Mouse (Mus musculus) cerebral cortex, adult 2 months (tissue): ENCODE measurements around the gene Hcn2.

Experiments used
- WGBS: fragments of 180-500 bp; shearing (Covaris S2); methylation state at CpG from one replicate; pipeline ENCODE4 v1.1.7; 2018; 5-methylcytosine and 5-hydroxymethylcytosine counted together

The Hcn2 gene

DNA sequence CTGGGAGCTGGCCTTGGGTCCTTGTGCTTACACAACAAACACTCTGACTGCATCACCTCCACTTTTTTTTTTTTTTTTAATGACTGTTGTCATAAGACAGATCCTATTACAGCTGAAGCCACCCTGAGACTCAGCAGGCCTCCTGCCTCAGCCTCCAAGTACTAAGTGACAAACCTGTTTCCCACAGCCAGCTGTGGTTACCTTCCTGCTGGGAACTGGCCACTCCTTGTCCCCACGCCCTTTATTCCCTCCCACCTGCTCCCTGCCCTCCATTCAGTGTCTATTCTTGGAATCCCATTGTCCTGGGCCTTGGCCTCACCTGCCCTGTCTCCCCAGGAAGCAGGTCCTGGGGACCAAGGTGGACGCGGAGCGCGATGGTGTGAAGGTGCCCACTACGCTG, 28.9 kb upstream of the Hcn2 start:
- WGBS: 92% methylated on average over 6 of the region's 6 CpGs

DNA sequence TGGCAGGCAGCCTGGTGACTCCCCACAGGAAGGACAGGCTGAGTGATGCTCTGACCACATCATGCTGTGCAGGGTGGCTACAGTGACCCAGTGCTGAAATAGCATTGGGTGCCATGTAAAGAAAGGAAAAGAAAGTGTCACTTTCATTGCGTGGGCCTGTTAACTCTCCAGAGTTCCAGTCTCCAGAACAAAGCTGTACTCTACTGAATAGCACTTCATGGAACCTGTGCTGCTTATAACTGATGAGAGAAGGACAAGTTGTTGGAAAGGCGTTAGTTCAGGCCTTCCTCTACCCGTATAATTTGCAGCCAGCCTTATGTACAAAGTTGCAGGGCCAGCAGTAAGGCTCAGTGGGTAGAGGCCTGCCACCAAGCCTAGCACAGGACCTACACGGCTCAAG, 27.7 kb upstream of the Hcn2 start, which contains the start of gene Gzmm:
Gzmm (plus strand) TSS at position 301 of the 400 bp plus-strand sequence.
- WGBS: 68% methylated on average over 4 of the region's 4 CpGs

DNA sequence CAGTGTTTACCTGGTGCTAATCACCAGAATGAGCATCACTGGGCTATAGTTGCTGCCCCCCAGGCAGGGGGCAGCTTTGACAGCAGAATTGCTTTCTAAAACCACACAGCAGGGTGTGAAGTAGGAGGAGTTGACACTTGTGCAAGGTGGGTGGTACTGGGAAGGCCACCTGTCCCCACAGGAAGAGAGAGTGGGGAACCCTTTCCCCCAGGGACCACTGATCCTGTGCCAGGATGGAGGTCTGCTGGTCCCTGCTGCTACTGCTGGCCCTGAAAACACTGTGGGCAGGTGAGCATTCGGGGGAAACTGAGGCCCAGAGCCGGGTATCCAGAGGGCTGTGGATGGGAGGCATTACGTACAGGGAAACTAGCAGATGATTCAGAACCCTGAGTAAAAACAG, 27.3 kb upstream of the Hcn2 start:
- WGBS: 88% methylated on average over 3 of the region's 3 CpGs

DNA sequence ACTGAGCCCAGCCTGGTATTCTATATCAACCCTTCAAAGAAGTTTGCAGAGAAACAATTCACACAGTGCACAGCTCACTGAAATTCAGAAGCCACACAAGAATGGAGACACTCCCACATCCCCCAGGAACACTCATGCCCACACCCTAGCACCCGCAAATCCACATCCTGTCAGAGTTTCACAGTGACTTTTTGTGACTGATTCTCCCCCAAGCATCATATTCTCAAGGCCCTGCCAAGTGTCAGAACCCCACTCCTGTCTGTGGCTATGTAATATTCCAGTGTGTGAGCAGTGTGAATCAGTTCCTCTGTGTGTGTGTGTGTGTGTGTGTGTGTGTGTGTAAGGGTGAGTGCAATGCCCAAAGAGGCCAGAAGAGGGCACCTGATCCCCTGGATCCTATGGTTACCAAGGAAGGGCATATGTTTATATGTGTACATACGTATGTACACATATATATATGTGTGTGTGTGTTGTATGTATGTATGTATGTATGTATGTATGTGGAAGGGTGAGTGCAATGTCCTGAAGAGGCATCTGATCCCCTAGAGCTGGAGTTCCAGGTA, 24.4 kb upstream of the Hcn2 start:
- 89% methylated on average over 2 of the region's 2 CpGs for WGBS

DNA sequence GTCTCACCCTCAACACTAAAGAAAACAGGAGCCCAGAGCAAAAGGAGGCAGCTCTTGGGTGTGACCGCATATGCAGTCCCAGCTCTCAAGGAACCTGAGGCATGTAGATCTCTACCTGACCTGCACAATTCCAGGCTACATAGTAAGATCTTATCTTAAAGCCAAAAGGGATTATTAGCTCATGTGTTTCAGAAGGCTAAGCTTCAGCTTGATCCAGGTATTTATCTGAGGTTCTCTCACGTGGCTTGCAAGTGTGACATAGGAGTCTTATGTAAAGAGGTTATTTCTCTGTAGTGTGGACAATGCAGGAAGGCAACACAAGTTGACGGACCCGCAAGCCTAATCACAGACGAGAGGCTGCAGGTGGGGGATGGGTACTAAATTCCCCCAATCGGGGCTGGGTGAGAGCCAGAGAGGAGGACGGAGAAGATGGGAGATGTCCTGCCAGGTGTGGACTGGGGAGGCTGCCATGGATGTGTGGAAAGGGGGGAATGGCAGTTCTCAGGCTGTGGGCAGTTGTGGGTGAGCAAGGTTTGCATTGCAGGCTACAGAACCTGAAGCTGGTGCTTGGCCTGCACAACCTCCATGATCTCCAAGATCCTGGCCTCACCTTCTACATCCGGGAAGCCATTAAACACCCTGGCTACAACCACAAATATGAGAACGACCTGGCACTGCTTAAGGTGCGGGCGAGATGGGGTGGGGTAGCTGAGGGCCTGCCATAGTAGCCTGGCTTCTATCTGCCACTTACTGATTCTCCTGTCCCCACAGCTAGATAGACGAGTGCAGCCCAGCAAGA, 22.7 kb upstream of the Hcn2 start:
- 80% methylated on average over 12 of the region's 12 CpGs for WGBS

DNA sequence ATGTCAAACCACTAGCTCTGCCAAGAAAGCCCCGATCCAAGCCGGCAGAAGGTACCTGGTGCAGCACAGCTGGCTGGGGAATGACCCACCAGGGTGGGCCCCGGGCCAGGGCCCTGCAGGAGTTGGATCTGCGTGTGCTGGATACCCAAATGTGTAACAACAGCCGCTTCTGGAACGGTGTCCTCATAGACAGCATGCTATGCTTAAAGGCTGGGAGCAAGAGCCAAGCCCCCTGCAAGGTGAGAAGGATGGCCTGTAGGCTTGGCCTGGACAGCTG, 22.1 kb upstream of the Hcn2 start:
- 76% methylated on average over 6 of the region's 6 CpGs for whole genome bisulfite sequencing

DNA sequence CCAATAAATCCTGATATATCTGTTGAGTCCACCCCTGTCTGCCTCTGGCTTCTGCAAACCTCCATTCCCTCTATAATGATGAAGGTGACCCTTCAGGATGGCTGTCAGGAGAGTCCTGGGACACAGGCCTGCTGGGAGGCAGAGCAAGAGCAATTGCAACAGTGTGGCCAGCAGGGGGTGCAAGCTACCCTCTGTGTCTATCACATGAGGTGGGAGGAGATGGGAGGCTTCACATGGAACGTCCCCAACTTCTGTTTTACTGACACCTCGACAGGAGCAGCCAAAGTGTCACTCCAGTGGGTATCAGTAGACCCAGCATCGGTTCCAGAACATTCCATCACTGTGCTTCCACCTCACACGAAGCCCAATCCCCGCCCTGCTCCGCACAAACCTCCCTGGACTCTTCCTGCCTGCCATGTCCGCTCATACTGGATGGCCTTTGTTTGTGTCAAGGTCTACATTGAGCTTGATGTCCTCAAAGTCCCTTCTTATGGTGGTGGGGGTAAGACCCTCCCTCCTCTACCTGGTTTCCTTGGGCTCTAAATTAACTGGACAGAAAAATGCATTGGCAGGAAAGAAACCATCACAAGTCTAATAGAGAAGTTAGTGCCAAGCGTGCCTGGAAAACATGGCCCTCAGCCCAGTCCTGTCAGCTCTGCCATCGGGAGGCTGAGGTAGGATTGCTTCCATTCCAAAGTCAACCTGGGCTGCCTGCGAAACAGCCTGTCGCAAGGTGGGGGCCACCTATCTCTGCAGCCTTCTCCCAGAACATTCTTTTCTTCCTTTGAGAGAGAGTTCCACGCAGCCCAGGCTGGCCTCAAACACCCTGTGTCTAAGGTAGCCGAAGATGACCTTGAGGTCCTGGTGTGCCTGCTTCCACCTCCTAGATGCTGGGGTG, 21.0 kb upstream of the Hcn2 start:
- WGBS: 49% methylated on average over 13 of the region's 13 CpGs

DNA sequence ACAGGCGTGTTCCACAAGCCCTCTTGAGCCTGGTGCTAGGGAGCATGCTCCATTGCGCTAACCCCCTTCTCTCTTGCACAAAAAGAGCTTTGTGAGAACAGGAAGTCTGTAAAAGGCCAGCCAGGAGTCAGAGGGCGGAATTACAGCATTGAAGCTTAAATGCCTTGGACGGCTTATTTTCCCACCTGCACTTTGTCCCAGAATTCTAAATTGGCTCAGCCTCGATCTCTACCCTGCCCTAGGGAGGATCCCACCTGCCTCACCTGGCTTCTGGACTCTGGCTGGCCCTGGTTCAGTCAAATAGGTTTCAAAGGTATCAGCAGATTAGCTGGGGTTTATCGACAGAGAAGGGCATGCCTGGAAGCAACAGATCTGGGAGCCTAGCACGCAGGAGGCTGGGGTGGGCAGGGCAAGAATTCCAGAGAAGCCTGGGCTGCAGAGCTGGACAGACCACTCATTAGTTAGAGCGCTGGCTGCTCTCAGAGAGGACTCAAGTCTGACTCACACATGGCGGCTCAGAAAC, 20.2 kb upstream of the Hcn2 start:
- WGBS: 60% methylated on average over 9 of the region's 9 CpGs

DNA sequence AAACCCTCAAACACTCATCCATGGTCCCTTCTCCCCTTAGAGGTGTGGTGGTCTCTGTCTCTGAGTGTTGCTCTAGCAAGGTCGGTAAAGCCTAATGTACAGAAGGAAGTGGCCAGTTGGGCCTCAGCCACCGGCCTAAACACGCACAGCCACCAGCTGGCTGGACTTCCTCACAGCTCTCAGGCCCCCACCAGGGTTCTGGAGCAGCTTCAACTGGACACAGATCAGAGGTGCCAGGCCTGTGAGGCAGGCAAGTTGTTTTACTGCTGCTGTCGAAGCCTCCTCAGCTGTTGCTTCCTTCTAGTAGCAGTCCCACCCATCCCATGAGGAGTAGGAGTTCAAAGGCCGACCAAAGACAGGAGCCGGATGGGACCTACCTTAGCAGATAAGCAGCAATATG, 18.5 kb upstream of the Hcn2 start:
- WGBS: 62% methylated on average over 6 of the region's 6 CpGs

DNA sequence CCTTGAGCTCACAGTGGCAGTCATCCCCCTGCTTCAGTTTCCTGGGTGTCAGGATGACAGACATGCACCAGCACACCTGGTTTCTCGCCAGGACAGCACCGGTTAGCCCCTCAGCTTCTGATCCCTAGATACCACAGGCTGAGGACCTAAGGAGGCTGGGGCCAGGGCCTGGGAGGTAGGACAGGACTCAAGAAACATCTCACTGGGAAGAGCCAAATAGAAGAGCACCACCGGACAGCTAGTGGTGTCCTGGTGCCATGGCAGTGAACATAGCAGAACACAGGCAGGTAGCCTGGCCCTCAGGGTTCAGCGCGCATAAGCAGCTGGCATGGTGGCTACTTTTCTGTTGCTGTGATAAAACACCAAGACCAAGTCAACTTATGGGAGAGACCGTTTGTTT, 18.0 kb upstream of the Hcn2 start:
- 90% methylated on average over 6 of the region's 6 CpGs for WGBS

DNA sequence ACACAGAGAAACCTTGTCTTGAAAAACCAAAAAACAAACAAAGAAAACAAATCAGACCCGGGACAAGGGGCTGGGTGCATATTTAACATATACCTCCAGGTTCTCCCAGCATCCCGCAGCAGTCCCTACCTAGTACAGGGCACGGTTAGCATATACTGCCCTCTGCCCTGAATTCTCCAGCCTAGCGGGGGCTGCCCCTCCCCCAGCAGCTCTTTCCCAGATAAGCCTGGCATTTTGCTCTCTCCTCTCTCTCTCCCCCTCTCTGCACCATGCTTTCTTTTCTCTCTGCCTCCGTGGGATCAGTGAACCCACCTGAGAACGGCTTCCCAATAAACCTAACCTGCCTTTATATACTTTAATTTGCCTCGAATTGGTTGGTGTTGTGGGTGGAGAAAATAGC, 15.8 kb upstream of the Hcn2 start:
- 52% methylated on average over 7 of the region's 7 CpGs for WGBS

DNA sequence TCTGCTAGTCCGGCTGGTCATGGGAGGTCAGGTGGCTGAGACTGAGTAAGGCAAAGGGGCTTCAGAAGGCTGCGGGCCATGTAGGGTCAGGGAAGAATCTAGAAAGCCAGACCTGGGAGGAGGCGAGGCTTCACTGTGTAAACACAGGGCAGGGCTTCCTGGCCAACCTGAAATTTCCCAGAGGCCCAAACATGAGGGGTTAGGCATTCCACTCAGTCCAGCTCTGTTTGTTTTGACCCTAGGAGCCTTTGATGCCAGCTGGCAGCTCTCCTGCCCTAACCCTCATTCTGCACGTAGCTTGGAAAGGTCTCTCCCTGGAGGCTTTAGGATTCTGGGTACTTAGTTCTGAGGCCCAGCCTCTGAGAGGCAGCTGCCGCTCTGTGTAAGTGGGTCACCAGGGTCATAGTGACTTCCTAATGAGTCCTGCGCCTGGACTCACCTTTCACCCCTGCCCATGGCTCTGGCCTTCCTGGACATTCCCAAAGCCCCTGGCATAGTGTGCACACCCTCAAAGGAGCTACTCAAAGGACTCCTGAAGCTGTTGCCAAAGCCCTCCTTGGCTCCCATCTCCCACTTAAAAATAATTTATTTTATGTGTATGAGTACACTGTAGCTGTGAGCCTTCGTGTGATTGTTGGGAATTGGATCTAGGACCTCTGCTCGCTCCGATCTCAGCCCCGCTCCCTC, 14.8 kb upstream of the Hcn2 start:
- 63% methylated on average over 10 of the region's 10 CpGs for WGBS

DNA sequence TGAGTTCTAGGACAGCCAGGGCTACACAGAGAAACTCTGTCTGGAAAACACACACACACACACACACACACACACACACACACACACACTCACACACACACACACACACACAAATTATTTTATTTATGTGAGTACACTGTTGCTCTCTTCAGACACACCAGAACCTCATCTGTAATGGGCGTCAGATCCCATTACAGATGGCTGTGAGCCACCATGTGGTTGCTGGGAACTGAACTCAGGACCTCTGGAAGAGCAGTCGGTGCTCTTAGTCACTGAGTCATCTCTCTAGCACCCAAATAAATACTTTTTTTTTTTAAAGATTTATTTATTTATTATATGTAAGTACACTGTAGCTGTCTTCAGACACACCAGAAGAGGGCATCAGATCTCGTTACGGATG, 13.5 kb upstream of the Hcn2 start:
- 64% methylated on average over 4 of the region's 4 CpGs for WGBS

DNA sequence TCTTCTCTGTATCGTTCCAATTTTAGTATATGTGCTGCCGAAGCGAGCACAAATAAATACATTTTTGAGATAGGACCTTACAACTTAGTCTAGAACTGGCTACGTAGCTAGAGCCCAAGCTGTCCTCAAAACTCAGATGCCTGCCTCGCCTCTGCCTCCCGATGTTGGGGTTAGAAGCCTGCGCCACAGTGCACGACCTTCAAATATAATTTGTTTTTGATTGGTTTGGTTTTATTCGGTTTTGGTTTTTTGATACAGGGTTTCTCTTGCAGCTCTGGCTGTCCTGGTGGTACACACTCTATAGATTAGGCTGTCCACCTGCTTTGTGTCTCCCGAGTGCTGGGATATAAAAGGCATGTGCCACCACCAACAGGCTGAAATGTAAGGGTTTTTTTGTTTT, 12.9 kb upstream of the Hcn2 start:
- 60% methylated on average over 10 of the region's 10 CpGs for WGBS

DNA sequence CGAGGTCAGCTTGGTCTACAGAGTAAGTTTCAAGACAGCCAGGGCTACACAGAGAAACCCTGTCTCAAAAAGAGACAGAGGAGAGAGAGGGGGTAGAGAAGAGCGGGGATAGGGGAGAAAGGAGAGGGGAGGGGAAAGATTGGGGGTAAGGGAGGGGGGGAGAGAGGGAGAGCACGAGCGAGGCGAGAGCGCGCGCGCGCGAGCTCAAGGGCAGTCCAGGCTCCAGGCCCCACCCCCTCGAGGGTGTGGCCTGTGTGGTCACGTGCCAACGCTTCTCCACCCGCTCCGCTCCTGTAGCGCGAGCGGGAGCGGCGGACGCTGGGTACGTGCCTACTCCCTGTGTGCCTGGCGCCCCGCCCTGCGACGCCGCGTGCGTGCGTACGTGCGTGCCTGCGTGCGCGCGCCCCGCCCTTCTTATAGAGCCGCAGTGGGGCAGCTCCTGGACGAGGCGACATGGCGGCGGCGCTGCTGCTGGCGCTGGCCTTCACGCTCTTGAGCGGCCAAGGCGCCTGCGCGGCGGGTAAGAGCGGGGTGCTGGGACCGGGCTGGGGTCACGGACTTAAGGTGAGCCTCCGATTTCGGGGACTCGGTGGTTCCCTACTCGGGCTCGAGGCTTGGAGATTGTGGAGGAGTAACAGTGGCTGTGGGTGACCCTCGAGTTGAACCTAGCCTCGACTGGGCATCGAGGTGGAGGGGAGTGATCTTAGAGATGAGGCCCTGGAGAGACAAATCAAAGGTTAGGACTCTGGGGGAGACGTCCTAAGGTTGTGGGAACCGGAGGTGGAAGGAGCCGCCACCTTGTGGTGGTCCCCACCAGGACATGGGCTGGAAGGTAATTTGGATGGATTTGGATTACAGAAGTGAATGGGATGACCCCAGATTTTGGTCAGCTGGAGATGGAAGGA, 12.1 kb upstream of the Hcn2 start, which contains the start of gene Bsg:
Bsg (plus strand) TSS at position 427 of the 905 bp plus-strand sequence.
- WGBS: 1% methylated on average over 65 of the region's 65 CpGs

DNA sequence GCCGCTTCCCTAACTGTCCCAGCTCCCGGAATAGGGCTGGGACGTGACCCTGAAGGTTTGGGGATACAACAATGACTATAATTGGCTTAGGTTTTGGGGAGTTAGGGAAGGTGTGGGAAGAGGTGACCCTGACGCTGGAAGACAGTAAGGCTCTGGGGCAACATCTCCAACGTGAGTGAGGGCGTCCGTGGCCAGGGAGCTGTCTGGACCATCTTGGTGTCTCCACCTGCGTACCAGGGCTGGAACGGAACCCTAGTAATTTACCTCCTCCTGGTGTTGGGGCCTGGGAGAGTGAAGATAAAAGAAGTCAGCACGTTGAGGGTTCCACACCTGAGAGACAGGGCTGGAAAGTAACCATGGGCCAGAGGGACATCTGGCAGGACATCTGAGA, 11.5 kb upstream of the Hcn2 start:
- 2% methylated on average over 10 of the region's 10 CpGs for WGBS

DNA sequence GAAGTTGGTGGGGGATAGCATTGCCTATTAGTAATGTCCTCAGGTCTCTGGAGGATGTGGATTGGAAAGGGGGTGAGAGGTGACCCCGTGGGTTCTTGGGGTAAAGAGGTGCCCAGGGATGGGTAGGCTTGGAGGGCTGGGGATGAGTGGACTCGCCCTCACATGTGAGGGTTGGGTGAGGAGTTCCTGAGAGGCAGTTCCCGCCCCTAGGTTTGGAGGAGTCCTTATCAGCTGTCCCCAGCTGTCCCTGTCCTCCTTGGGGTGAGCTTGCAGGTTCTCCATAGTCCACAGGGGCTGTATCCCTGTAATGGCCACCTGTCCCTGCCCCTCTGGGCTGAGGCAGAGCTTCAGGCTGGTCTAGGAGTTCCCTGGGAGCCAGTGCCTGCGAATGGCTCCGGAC, 10.5 kb upstream of the Hcn2 start:
- 58% methylated on average over 5 of the region's 5 CpGs for WGBS

DNA sequence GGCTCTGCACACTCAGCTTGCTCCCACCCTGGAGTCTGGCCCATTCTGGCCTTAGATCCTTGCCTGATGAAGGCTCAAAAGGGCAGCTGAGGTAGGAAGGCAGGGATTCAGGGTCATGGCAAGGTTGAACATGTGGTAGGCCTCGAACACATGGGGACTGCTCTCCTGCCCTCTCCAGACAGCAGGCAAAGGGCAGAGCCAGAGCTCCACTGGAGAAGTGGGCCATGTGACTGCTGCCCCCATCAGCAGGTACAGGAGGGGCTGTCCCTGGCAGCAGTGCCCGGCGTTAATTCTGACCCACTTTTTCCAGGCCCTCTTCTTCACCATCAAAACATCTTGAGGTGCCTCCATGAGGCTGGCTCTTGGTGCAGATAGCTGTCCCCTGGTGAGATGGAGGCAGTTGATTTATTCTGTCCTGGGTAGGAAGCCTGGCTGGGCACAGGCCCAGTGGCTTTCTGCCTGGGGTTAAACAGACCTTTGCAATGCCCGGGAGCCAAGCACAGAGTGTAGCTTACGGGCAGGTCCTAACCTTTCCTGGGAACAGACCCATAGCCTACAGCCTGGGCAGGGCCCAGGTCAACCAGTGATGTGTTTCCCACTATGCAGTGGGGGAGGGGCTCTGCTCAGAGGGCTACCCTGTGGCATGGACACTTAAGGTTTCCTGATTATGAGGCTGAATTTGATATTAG, 9.9 kb upstream of the Hcn2 start:
- 51% methylated on average over 5 of the region's 5 CpGs for WGBS

DNA sequence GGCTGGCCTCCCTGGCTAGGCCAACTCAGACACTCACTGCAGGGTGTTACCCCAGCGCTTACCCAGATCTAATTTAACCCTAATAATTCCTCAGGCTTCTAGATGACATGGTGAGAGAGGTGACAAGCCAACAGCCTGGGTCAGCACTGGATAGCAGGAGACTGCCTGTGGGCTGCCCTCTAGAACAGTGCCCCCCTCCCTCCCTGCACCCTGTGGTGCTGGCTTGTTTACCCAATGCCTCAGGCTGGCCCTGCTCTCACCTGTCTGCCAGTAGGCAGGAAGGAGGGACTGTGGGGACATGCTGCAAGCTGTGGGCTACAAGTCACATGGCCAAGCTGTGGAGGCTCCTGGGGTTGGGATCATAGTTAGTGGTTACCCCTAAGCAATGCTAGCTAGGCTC, 9.3 kb upstream of the Hcn2 start:
- 85% methylated on average over 1 of the region's 1 CpGs for WGBS

DNA sequence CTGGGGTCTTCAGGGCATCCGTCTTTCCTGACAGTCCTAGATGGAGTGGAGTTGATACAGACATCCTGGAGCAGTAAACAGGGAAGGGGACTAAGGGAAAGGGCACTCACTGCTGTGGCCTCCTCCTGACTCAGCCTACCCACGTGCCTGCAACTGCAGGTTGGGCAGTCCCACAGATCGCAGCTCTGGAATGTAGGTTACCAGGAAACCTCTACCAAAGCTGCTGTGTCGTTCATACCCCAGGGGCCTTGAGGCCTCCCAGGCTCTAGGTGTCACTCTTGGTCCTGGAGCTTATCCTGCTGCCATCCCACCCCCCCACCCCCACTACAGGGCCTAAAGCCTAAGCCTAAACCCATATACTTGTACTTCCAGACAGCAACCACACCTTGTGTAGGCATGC, 8.7 kb upstream of the Hcn2 start:
- WGBS: 40% methylated on average over 4 of the region's 4 CpGs
